Mouse (Mus musculus): ENCODE measurements around the gene B3galnt1. TPM values are rescaled to one million over a fixed set of nuclear protein-coding genes. Genes with fewer than 3 reads are reported as not detected.
A peak's percentile ranks its signal among the peaks of the same experiment; 100 is the strongest.
"Not testable (repeated sequence)": the region's sequence is repeated elsewhere in the genome, so short reads cannot be mapped to it uniquely, and the experiment has no call there.

B3galnt1 gene
- 14.3 and 17.7 TPM in 2 replicates for total RNA-seq (2021)
- long read RNA-seq, transcript B3galnt1-201 (3 exons, 2,028 nt) = major isoform, 14 of 16 reads
- long read RNA-seq, partial matches to known transcripts = 1 of 16 reads
- long read RNA-seq, other reads (novel, unspliced or antisense) = 1 of 16 reads

- peak; percentile 71 for DNase-seq
These were observed at the start of gene B3galnt1 for GRCm38 (mm10) chr3:69598261-69599165. Gene B3galnt1 (minus strand): TSS chr3:69598960.

DNA sequence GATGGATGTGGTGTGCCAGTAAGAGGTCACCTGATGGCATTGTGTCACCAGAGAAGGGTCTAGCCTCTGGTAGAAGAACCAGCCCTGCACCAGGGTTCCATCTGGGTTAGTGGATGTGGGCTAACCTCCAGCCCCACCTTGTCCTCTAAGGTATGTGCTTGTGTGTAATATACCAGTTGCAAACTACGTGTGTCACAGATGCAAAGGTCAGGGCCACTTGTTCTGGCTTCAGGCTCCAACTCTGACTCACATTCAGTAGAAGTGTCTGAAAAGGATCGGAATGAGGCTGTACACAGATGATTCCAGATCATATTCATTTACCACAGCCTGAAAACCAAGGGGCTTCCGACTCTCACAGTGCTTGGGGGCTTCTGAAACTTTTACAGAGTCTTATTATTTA is 35.8 kb upstream of the B3galnt1 start:
- DNase-seq = peak; percentile 14

DNA sequence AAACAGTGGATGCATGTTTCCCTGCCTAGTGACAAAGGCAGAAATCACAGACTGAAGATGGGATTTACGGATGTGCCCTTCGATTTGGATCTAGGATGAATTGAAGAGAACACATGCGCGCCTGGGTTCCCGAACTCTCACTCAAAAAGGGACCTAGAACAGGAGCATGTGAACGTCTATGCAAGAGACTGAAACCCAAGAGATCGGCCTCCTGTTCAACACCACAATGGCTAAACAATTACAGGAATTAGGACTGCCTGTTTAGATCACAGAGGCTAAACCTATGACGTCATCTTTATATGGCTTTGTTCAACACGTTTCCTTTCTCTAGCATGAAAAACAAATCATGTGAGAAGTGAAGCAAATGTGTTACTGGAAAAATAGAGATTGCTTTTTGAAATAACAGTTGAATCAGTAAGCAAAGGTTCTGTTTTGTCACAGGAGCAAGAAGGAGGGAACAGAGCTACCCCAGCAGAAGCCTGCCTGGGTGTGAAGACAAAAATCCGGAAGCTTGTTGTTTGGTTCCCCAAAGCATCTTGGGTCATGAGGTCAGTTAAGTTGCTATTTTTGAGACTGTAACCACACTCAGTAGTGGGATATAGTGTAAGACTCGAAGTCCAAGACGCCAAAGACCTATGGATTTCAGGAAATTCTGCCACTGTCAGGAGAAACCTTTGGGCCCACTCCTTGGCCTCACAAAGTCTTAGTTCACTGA is 35.1 kb upstream of the B3galnt1 start:
- no peak for DNase-seq

DNA sequence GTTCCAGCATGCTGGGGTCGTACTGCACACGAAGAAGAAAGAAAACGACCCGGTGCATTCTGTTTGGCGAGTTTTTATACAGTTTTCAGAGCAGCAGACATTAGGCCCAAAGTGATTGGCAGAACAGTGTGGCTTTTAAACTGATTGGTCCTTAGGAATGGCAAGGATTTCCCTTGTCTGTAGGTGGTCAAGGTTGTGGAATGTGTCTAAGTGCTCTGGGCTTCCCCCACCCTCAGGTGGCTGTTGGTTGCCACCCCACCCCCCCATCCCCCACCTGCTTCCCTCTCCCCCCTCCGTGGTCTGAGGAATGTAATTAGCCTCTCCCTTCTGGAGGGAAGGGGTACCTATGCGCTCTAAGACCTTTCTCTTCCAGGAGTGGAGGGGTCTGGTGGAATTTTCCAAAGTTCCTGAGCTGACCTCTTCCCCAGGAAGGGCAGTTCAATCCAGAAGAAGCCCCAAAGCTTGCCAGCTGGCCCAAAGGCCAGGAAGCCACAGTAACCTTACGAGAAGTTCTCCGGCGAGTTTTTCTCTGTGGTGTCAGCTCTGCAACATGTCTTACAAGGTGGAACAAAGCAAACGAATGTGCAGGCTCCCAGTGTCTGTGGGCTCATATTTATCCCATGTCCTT is 28.3 kb upstream of the B3galnt1 start:
- DNase-seq = no peak

- DNase-seq = no peak
These were observed 27.6 kb upstream of the B3galnt1 start for GRCm38 (mm10) chr3:69626213-69626962.

- DNase-seq = no peak
These were observed 25.4 kb upstream of the B3galnt1 start for GRCm38 (mm10) chr3:69624182-69624581.

DNA sequence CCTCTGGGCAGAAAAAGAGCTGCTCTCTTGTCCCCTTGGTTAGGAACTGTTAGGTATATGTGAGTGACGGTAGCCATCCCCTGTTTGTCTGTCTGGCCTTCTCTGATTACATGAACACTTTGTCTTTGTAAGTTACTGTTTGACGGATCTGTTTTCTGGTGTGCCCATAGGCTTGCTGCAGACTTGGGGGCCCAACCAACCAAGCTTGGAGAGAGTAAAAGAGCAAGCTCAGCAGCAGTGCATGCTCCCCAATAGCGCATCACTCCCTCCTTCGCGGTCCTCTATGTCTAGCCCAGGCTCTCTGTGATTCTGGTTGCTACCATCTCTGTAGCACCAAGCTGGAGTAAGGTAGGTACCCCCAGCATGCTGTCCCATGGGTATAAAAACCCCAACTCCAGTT is 9.1 kb upstream of the B3galnt1 start:
- no peak for DNase-seq

GRCm38 (mm10) chr3:69607468-69607867 is 8.7 kb upstream of the B3galnt1 start:
- DNase-seq = no peak

- DNase-seq = no peak
These were observed 8.2 kb upstream of the B3galnt1 start for GRCm38 (mm10) chr3:69606923-69607322.

DNA sequence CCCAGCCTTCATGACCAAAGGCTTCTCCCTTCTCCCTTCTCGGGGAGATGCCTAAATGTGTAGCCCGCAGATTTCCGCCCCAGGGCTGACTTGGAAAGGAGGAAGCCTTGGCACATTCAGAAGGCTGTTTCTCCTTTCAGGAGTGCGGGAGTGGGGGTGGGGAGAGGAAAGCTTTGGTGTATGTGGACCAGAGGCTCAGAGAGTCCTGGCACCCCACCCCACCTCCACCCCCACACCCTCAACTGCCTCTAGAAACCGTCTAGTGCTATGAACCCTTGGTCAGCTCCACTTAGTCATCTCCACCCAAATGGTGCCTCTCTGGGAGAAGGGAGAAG is 373 bp upstream of the B3galnt1 start:
- DNase-seq = no peak

DNA sequence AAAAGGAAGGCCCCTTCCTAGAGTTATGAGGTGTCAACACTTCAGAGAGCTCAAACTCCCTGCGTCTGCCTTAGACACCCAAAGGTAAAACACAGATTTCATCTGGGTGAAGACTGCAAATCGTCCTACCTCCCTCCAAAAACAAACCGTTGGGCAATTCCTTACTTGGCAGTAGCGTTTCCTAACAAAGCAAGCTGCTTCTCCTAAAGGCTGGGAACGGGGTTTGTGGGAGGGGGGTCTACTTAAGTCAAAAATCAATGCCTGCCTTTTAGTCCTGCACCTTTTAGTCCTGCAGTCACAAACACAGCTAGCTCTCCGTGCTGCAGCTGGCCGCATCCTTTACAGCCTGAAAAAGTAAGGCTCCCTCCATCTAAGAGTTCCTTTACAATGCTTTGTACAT is 944 bp downstream of the B3galnt1 start:
- DNase-seq = no peak

DNA sequence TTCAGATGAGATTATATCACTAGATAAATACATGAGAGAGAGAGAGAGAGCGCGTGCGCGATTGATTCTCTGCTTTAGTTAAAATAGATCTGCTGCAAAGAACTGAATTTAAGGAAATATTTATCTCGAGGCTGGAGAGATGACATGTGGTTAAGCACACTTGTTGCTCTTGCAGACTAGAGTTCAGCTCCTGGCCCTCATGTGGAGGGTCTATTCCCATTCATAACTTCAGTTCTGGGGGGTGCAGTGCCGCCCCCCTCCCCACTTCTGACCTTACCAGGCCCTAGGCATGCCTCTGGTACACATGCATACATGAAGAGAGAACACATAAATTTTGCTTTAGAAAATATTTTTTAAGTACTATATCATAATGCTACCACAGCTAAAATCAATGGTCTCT is 1.5 kb downstream of the B3galnt1 start:
- no peak for DNase-seq

DNA sequence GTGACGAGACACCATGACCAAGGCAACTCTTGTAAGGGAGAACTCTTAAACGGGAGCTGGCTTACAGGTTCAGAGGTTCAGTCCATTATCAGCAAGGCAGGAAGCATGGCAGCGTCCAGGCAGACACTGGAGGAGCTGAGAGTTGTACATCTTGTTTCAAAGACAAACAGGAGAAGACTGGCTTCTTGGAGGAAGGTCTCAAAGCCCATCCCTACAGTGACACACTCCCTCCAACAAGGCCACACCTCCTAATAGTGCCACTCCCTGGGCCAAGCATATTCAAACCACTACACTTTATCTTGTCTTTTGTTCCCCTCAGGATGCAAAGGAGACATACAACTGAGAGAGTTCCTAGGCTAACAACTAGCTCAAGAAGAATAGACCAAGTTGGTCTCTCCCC is 2.6 kb downstream of the B3galnt1 start:
- DNase-seq = no peak

GRCm38 (mm10) chr3:69594071-69594470 is 4.7 kb downstream of the B3galnt1 start:
- no peak for DNase-seq

DNA sequence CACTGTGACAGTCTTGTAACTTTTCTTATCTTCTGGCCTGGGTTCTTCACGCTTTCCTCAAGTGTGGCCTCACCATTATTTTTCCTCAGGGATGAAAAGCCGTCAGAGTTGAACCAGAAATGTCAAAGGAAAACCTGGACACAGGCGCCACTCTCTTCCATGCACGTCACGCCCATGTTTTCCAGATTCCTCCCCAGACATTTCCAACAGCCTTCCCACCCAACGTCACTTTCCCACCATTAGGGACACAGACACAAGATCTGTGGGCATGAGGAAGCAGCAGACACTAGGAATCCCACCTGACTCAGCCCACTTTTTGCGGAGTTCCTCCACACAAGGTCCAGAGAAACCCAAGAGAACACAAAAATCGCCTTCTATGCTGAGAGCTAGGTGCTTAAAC is 5.3 kb downstream of the B3galnt1 start:
- no peak for DNase-seq

DNA sequence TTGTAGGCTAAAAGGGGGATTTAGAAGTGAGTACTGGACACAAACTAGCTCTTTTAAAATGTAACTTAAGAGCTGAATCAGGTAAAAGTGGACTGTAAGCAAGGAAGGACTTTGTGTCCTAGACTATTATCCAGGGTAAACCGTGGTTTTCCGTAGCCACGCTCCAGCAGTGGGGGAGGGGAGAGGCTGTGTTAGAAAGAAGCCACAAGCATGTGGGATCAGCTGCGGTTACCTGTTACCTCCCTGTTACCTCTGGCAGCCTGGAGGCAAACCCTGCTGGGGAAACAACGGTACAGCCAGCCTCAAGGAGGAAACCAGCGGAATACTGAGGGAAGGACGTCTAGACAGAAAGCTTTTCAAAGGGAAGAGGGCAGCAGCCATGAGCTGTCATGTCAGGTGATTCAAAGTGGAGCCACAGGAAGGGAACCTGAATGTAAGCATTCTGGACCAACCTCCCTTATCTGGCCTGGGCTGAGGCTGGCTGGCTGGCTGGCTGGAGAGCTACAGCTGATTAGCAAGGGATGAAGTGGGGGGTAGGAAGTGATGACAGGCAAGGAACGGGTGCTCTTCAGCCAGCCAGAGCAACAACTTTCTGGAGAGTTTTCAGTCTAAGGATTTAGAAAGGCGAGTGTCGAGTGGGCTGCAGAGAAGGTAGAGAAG is 10.5 kb downstream of the B3galnt1 start:
- DNase-seq = no peak

DNA sequence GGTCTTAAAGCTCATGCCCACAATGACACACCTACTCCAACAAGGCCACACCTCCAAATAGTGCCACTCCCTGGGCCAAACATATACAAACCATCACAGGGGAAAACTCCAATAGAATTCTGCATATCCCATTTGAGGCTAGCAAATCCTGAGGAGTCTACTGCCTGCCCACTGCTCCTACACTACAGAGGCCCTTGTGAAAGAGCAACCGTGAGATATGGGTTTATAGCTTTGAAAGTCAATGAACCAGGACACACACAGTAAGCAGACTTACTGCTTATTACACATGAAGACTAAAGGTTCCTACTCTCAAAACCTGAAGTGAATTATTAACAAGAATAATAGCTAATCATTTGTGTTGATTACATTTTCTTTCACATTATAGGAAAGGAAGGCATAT is 15.0 kb downstream of the B3galnt1 start:
- DNase-seq = no peak

DNA sequence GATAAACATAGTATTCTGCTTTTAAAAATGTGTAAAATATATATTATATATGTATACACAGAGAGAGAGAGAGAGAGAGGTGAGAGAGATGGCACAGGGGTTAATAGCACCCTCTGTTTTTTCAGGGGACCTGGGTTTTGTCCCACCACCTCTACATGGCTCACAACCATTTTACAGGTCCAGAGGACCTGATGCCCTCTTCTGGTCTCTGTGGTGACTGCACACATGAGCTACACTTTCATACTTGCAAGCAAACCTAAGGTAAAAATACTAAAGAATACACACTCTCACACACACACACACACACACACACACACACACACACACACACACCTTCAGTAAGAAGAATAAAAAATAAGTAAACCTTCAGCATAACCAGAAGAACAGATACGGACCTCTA is 20.0 kb downstream of the B3galnt1 start:
- no peak for DNase-seq

- DNase-seq = no peak
These were observed 22.0 kb downstream of the B3galnt1 start for GRCm38 (mm10) chr3:69576715-69577114.

- no peak for DNase-seq
These were observed 23.2 kb downstream of the B3galnt1 start for GRCm38 (mm10) chr3:69575577-69575976.

- no peak for DNase-seq
These were observed 26.2 kb downstream of the B3galnt1 start for GRCm38 (mm10) chr3:69572561-69572960.

GRCm38 (mm10) chr3:69565586-69565985 is 33.2 kb downstream of the B3galnt1 start:
- DNase-seq = not testable (repeated sequence)
